Mouse (Mus musculus): Measurements from ENCODE around the gene Maml1.

- TF ChIP-seq GATA1 (IDR thresholded peaks at IDR 0.05; ENCODE audit: borderline replicate concordance, low read length) (no peak), CTCF (IDR thresholded peaks at IDR 0.05; ENCODE audit: low read depth, low read length) (no peak)
Observed at GRCm38 (mm10) chr11:50329378-50329777, 37.3 kb upstream of the Maml1 start.
